Mouse (Mus musculus) cortical plate, adult 2 months (tissue): Measurements from ENCODE around the gene Endog.

Experiments used
- CTCF ChIP-seq: fragments of 200-500 bp; IDR thresholded peaks from 2 replicates; pipeline ENCODE4 v1.5.1; 2011; ENCODE audit warnings: mild to moderate bottlenecking, control low read depth, low read length; ENCODE audit not compliant: insufficient read depth; ENCODE audit errors: extremely low read depth
- POLR2A ChIP-seq: fragments of 200-500 bp; IDR thresholded peaks from 2 replicates; pipeline ENCODE4 v1.6.1; 2011; ENCODE audit warnings: mild to moderate bottlenecking, low read length, control low read depth; ENCODE audit not compliant: insufficient read depth; ENCODE audit errors: extremely low read depth

GRCm38 (mm10) chr2:30171997-30172382 is 697 bp downstream of the Endog start:
- no peak for TF ChIP-seq POLR2A
- TF ChIP-seq CTCF: no peak
